Mouse (Mus musculus) liver, adult 2 months (tissue): ENCODE measurements around the gene Phlda2. TPM values are rescaled to one million over a fixed set of nuclear protein-coding genes. Genes with fewer than 3 reads are reported as not detected.

Experiments
- DNase-seq: peaks from one replicate; pipeline ENCODE4 v3.0.0-alpha.2; 2011; ENCODE audit warnings: low read depth, low spot score; ENCODE audit errors: extremely low read depth
- H3K27ac ChIP-seq: fragments of 200-500 bp; replicated peaks from 2 replicates; pipeline ENCODE4 v1.5.1; 2012; ENCODE audit warnings: low read depth, mild to moderate bottlenecking, control low read depth, inconsistent platforms, low read length; ENCODE audit not compliant: insufficient read depth
- H3K27me3 ChIP-seq: fragments of 200-500 bp; 2 replicates; pipeline ENCODE4 v1.6.1; 2012; ENCODE audit warnings: mild to moderate bottlenecking, moderate library complexity, low read length, inconsistent platforms; ENCODE audit not compliant: control insufficient read depth, insufficient read depth
- H3K36me3 ChIP-seq: fragments of 200-500 bp; 2 replicates; pipeline ENCODE4 v1.6.1; 2012; ENCODE audit warnings: low read length, inconsistent platforms; ENCODE audit not compliant: control insufficient read depth, insufficient read depth
- H3K4me1 ChIP-seq: fragments of 200-500 bp; 2 replicates; pipeline ENCODE4 v1.6.1; 2011; ENCODE audit warnings: low read length; ENCODE audit not compliant: control insufficient read depth, insufficient read depth
- H3K4me3 ChIP-seq: fragments of 200-500 bp; 2 replicates; pipeline ENCODE4 v1.5.1; 2011; ENCODE audit warnings: low read depth, mild to moderate bottlenecking, control low read depth, low read length, moderate library complexity; ENCODE audit not compliant: insufficient read depth
- H3K79me2 ChIP-seq: fragments of 200-500 bp; 2 replicates; pipeline ENCODE4 v1.6.1; 2012; ENCODE audit warnings: inconsistent platforms, mild to moderate bottlenecking, low read length, moderate library complexity; ENCODE audit not compliant: control insufficient read depth, insufficient read depth
- H3K9ac ChIP-seq: fragments of 200-500 bp; 2 replicates; pipeline ENCODE4 v1.6.1; 2012; ENCODE audit warnings: low read depth, mild to moderate bottlenecking, control low read depth, inconsistent platforms, low read length
- CTCF ChIP-seq: fragments of 200-500 bp; IDR thresholded peaks from 2 replicates; pipeline ENCODE4 v1.5.1; 2011; ENCODE audit warnings: low read depth, low read length, control low read depth
- POLR2A ChIP-seq: fragments of 200-500 bp; IDR thresholded peaks from 2 replicates; pipeline ENCODE4 v1.6.1; 2011; ENCODE audit warnings: low read length, control low read depth; ENCODE audit not compliant: insufficient read depth; ENCODE audit errors: extremely low read depth
- WGBS: fragments of 180-500 bp; shearing (Covaris S2); methylation state at CpG from one replicate; pipeline ENCODE4 v1.1.7; 2018; 5-methylcytosine and 5-hydroxymethylcytosine counted together
- polyA plus RNA-seq: library from polyadenylated mRNA; depleted of rRNA; stranded (reverse); fragments of >200 nt; gene quantifications from 2 replicates; pipeline ENCODE4 v1.2.3, GENCODE M21; 2012
- total RNA-seq: library from RNA; depleted of rRNA; stranded (reverse); fragments of >200 nt; gene quantifications from 2 replicates; pipeline ENCODE4 v1.2.3, GENCODE M21; 2014

The Phlda2 gene
- total and polyA plus RNA-seq, 2 experiments, result 0.28 to 0.40 TPM

DNA sequence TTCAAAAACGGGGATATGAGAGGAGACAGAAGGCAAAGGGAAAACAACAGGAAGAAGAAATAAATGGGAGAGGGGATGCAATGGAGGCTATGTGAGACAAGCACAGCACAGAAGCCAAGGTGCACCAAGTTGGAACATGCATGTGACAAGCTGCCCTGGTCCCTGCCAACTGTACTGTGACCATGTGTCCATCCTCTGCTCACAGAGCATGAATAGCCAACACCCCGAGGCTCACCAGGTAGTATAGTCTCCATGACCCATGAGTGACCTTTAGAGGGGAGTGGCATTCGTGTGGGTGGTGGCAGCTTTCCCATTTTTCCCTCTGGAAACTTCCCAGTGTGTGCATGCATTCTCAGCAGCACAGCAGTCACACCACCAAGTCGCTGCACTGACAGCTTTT, 16.4 kb upstream of the Phlda2 start:
- no peak overlapping the region for H3K9ac ChIP-seq
- H3K27ac ChIP-seq, result no peak overlapping the region
- H3K4me3 ChIP-seq, result no peak overlapping the region
- WGBS, result 45% methylated on average over 4 of the region's 4 CpGs
- no peak for TF ChIP-seq POLR2A
- TF ChIP-seq CTCF, result no peak
- no peaks in the 10 kb centered on the region for H3K79me2 ChIP-seq
- DNase-seq, result peak; percentile 29
- H3K27me3 ChIP-seq, result no peaks in the 10 kb centered on the region
- H3K4me1 ChIP-seq, result no peaks in the 10 kb centered on the region
- peaks cover 84% of the 10 kb centered on the region for H3K36me3 ChIP-seq

GRCm38 (mm10) chr7:143514416-143514768, 11.4 kb upstream of the Phlda2 start:
- TF ChIP-seq CTCF (no peak), POLR2A (no peak)
- no peaks in the 10 kb centered on the region for H3K4me1 ChIP-seq
- 98% methylated on average over 4 of the region's 4 CpGs for WGBS
- no peak overlapping the region for H3K27ac ChIP-seq
- no peak overlapping the region for H3K9ac ChIP-seq
- H3K27me3 ChIP-seq, result no peaks in the 10 kb centered on the region
- no peak for DNase-seq
- no peak overlapping the region for H3K4me3 ChIP-seq
- peaks cover 47% of the 10 kb centered on the region for H3K36me3 ChIP-seq
- H3K79me2 ChIP-seq, result no peaks in the 10 kb centered on the region

DNA sequence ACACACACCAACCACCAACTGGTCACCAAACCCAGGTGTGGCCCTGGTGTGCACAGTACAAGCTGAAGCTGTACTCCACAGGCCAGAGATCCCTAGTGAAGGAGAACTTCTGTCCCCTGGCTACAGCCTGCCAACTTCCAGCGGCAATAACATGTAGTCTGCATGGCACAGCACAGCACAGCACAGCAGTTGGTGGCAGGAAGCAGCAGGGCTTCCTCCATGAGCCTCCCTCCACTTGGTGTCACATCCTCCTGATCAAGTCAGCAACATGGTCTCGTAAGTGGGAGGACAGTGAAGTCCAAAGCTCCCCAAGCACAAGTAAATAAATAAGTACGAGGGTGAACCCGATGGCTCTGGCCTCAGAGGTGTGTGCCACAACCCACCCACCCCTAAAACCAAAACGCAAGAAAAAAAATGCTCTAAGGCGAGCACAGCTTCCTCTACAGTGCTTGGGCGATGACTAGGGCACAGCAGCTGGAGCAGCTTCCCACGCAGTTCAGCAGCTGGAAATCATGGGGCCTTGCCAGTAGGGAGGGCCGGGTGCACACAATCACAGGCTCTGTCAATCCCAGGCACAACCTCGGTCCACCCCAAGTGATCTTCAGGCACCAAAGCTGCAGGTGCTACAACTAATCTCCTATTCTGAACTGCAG, 10.9 kb upstream of the Phlda2 start:
- no peak for TF ChIP-seq POLR2A
- no peak for TF ChIP-seq CTCF
- Histone ChIP-seq H3K27ac (no peak overlapping the region), H3K4me3 (no peak overlapping the region), H3K9ac (no peak overlapping the region), H3K27me3 (no peaks in the 10 kb centered on the region), H3K36me3 (peaks cover 42% of the 10 kb centered on the region), H3K4me1 (no peaks in the 10 kb centered on the region), H3K79me2 (no peaks in the 10 kb centered on the region)
- 83% methylated on average over 10 of the region's 10 CpGs for WGBS
- DNase-seq, result no peak

DNA sequence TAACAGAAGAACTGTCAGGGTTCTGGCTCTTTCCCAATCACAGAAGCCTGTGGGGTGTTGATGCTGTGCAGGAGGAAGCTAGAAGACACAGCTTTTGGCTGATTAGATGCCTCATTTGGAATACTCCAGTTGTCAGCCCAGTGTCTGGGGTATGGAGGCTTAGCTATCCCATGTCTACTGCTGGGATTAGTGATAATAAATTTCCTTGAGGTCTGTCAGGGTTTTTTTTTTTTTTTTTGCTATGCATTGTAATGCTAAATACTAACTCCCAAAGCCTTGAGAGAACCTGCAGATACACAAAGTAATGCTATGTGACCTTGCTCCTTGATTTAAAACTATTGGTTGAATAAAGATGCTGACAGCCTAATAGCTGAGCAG, 8.4 kb upstream of the Phlda2 start:
- Histone ChIP-seq H3K79me2 (no peaks in the 10 kb centered on the region), H3K27me3 (no peaks in the 10 kb centered on the region), H3K36me3 (peaks cover 19% of the 10 kb centered on the region), H3K4me3 (no peak overlapping the region), H3K4me1 (no peaks in the 10 kb centered on the region), H3K9ac (no peak overlapping the region), H3K27ac (no peak overlapping the region)
- DNase-seq, result no peak
- no peak for TF ChIP-seq POLR2A
- TF ChIP-seq CTCF, result no peak

DNA sequence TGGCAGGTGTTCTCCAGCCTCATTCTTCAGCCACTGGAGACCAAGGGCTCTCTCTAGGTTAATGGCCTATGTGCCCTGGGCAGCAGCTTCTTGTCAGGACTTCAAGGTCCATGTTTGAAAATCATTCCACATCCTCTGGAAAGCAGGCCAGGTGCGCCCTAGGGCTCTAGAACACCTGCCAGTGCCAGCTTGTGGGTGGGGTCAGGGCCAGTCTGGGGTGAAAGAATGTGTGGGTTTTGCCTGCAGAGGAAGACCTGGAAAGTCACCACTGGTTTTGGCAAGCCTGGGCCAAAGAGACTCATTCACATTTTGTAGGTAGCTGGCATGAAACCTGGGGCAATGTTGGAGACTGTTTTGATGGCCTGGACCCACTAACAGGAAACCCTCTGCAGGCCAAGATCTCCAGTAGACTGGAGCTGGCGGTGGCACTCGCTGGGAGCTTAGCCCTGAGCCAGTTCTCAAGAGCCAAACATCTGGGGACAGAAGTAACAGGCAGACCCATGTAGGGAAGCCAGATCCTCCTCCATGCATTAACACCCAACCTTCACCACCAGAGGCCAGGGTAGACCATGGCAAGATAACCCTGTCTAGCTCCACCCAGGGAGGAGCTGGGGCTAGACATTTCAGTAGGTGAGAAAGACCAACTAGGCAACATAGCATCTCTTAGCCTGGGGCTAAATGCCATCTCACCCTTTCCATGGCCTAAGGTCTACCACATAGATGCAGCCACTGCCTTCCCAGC, 7.8 kb upstream of the Phlda2 start:
- Histone ChIP-seq H3K27ac (no peak overlapping the region), H3K4me3 (no peak overlapping the region), H3K79me2 (no peaks in the 10 kb centered on the region), H3K27me3 (no peaks in the 10 kb centered on the region), H3K36me3 (peaks cover 13% of the 10 kb centered on the region; the same call in 1 of the 2 replicates), H3K9ac (no peak overlapping the region), H3K4me1 (no peaks in the 10 kb centered on the region)
- TF ChIP-seq CTCF, result no peak
- no peak for TF ChIP-seq POLR2A
- DNase-seq, result no peak
- 72% methylated on average over 3 of the region's 3 CpGs for WGBS

DNA sequence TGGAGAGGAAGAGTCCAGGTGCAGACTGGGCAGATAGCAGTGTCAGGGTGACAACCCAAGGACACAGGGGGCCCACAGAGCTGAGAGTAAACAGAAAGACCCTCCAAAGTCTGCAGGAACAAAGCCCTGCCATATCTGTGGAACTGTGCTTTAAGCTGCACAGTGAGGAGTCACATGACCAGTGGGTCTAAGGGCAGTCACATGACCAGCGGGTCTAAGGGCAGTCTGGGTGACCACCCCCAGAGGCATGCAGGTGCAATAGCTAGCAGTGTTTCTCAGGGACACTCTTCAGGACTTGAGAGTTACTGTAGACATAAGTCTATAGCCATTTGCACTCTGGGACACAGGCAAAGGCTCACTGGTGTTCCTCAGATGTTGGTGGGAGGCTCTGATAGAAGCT, 6.6 kb upstream of the Phlda2 start:
- Histone ChIP-seq H3K27me3 (no peaks in the 10 kb centered on the region), H3K9ac (no peak overlapping the region), H3K79me2 (no peaks in the 10 kb centered on the region), H3K27ac (no peak overlapping the region), H3K4me3 (no peak overlapping the region), H3K4me1 (no peaks in the 10 kb centered on the region), H3K36me3 (peaks cover 4% of the 10 kb centered on the region; the same call in 1 of the 2 replicates)
- no peak for DNase-seq
- no peak for TF ChIP-seq POLR2A
- no peak for TF ChIP-seq CTCF
- WGBS, result 63% methylated on average over 1 of the region's 1 CpGs
